Mouse (Mus musculus) T-helper 17 cell (primary cell): ENCODE results near the gene Tmem56.

Experiments
- in situ Hi-C, 2 experiments: fragments of 300-600 bp; cut with MboI, MseI; formaldehyde crosslinking; loops; 1 replicate in 1 of 2; 2 replicates in 1 of 2; pipeline ENCODE4 v1.15.1; 2025; ENCODE audit warnings: high pct_unique_total_duplicates in 2 of 2

Gene Tmem56

DNA sequence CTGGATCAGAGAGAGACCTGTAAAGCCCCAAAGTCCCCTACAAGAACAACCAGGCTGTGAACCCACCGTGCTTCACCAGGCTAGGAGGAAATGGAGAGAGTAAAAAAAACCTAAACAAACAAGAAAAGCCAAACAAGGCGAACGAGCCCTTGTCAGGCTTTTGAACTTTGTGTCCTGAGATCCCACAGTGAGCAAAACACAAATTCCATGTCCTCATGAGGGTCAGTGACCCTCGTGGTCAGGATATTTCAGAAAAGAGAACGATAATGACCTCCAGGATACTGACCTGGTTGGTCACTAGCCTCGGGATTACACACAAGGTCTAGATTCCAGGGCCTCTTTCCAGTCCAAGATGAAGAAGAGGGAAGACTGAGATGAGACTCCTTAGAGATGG, 111.0 kb downstream of the Tmem56 start:
- in situ Hi-C loops, result loop anchor here (5.0 to 25.0 kb wide), 3 partner anchors 85 to 565 kb away; no protein-coding TSS in a partner anchor

DNA sequence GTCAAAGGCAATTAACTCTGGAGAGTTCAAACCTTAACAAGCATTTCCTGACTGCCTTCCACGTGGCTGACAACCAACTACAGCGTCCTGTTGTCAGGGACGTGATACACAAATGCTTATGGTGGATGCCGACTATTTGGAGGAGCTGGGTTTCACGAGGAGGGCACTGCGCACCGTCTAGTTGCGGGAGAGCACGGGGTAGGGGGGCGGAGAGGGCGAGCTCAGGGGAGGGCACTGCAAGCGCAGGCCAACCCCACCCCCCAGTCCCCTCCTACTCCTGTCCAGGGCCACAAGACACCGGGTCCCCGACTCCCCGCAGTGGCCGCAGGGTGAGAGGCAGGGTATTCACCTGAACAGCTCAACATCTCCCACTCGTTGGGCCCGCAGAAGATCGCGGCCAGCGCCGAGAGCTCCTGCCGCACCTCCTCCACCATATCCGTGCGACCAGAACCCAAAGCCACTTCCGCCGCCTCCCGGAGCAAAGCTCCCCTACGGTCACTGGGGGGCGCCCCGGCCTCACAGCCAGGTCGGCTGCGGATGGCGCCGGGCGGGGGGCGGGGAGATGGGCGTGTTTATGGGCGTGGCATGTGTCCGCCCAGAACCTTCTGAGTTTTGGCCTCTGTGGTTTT, 111.5 kb downstream of the Tmem56 start, which contains the start of gene Rwdd3:
TSS of gene Rwdd3 (minus strand) at position 453 of the 629 bp plus-strand sequence.
- in situ Hi-C loops, result loop anchor here (5.0 to 25.0 kb wide), 3 partner anchors 86 to 566 kb away; no protein-coding TSS in a partner anchor

GRCm38 (mm10) chr3:121170631-121171030, 112.3 kb downstream of the Tmem56 start:
- in situ Hi-C loops, result loop anchor here (5.0 to 25.0 kb wide), 3 partner anchors 87 to 567 kb away; no protein-coding TSS in a partner anchor

DNA sequence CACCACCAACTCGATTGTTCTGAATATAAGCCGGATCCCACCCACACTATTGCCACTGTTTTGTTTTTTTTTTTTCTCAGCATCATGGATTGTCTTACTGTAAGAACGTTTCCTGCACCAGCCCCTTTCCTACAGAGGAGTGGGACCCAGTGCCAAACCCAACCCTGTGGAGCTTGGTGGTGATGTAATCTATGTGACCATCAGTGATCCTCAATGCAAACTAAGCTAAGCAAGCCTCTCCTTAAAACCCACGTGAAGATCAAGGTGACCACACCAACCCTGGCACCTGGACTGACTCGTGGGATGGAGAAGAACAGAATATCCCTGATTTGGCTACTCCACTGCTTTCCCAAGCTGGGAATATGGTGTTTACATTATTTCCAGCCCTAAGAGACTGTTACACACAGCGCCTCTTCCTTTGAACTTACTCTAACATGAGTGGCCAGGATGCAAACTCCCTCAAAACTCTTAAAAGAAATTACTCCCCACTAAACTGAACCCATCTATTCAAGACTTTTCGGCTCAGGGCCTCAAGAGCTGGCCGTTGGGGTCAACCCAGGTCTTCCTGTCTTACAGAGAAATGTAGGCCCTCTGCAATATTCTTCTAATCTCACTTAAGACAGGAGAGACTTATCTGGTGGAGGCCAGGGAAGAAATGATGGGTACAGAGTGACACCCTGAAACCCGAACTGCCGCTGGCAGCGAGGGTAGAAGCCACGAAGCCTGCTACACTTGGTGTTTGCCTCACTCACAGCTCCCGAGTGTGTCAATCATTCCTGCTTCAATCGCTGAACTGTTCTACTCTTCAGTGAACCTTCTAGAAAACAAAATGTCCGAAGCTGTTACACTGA, 113.6 kb downstream of the Tmem56 start:
- in situ Hi-C loops, result loop anchor here (5.0 to 25.0 kb wide), 3 partner anchors 323 to 1375 kb away; no protein-coding TSS in a partner anchor

GRCm38 (mm10) chr3:121168581-121168980, 114.3 kb downstream of the Tmem56 start:
- in situ Hi-C loops, result loop anchor here (5.0 to 25.0 kb wide), 3 partner anchors 324 to 1374 kb away; no protein-coding TSS in a partner anchor

DNA sequence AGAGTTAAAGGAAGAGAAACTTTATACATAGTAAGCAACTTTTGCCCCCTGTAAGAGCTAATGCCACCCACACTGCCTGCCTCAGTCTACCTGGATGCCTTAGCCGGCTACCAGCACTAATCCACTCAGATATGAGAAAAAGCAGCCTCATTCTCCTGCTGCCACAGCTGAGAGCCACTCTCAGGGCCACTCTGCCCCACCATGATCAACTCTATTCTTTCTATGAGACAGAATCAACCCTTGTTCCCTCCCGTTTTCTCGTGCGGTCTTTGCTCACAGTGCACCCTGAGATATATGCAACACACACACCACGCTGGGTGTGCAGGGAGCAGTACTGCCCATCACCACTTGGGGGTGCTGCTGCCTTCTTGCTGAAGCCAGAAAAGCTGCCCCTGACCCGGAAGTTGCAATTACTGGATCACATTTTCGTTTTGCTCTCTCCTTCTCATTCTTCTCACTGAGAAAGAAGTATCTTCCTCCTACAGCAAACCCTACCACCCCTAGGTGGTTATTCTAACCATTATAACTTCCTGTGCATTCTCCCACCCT, 119.6 kb downstream of the Tmem56 start:
- in situ Hi-C loops, result loop anchor here (5.0 to 25.0 kb wide), 3 partner anchors 129 to 1369 kb away; partner anchors contain the start of gene Alg14 (in 1 of the 2)

GRCm38 (mm10) chr3:121161661-121162060, 121.2 kb downstream of the Tmem56 start:
- in situ Hi-C loops, result loop anchor here (5.0 to 25.0 kb wide), 3 partner anchors 131 to 1367 kb away; partner anchors contain the start of gene Alg14 (in 1 of the 2)

DNA sequence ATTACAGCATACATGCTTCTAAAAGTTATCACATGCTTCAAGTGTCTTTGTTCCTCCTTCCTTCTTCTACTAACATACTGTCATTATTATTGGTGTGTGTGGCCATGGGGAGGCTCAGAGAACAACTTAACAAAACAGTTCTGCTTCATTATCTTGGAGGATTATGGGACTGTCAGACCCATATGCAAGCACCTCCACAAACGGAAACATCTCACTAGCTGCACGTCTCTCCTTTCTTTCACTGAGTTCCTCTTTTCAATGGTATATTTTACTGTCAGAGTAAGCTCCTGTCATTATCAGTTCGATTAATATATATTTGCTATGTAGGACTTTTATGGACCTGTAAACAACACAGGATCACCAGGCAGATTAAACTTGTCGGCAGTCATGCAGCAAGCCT, 122.5 kb downstream of the Tmem56 start:
- in situ Hi-C loops, result loop anchor here (5.0 to 25.0 kb wide), 3 partner anchors 132 to 1366 kb away; partner anchors contain the start of gene Alg14 (in 1 of the 2)

DNA sequence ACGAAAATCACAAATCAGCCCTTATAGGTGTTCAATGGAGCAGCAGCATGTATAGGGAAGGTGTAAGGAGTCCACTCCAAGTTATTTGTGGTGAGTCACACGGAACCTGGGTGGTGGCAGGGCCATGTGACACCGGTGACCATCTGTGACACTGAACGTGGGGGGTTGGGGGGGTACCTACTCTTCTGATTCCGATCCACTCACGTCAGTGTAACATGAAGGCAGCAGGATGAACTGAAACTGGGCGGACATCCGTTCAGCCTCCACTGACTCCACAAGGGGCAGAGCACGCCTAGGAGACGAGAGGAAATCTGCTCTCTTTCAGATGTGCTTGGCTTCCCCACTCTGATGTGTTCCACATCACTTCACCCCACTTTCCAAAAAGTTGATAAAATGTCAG, 123.3 kb downstream of the Tmem56 start:
- in situ Hi-C loops, result loop anchor here in 1 of 2 experiments (25.0 kb wide), 1 partner anchor 578 kb away; no protein-coding TSS in a partner anchor

GRCm38 (mm10) chr3:121158901-121159351, 124.0 kb downstream of the Tmem56 start:
- in situ Hi-C loops, result loop anchor here in 1 of 2 experiments (25.0 kb wide), 1 partner anchor 578 kb away; no protein-coding TSS in a partner anchor

GRCm38 (mm10) chr3:121157546-121158330, 125.2 kb downstream of the Tmem56 start:
- in situ Hi-C loops, result loop anchor here in 1 of 2 experiments (25.0 kb wide), 1 partner anchor 580 kb away; no protein-coding TSS in a partner anchor

DNA sequence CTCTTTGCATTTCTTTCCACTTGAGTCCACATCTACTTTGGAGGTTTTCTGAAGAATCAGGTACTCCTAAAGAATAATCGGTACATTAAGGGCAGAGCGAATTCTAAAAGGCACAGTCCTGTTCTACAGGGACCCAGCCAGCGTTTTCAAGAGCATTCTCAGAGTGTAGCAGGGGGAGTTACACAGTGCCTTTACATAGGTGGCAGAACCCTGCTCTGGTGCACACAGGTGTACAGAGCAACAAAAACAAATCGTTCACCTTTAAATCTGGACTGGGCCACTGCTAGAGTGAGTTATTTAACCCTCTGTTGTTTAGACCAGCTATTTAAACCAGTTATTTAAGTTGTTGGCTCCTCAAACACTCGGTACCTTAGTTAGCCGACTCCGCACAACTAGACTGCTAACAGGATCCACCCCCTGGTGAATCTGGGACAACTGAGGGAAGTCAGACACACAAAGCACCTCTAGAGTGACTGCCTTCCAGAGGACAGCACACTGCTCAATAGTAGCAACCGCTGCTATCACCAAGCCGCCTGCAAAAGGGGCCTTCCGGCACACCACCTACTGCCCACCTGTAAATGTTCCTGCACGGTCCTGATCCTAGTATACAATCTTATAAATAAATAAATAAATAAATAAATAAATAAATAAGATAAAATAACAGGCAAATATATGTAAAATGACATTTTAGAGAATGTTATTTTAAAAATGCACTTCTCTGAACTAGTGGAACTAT, 126.3 kb downstream of the Tmem56 start:
- in situ Hi-C loops, result loop anchor here in 1 of 2 experiments (25.0 kb wide), 1 partner anchor 581 kb away; no protein-coding TSS in a partner anchor

GRCm38 (mm10) chr3:121156043-121156442, 126.9 kb downstream of the Tmem56 start:
- in situ Hi-C loops, result loop anchor here in 1 of 2 experiments (25.0 kb wide), 1 partner anchor 581 kb away; no protein-coding TSS in a partner anchor
